Mouse (Mus musculus): ENCODE measurements around the gene Rassf7.

Rassf7 gene

GRCm38 (mm10) chr7:141196619-141197282, 18.9 kb upstream of the Rassf7 start:
- no peak for DNase-seq (ENCODE audit: low spot score in 2 of 2)

- DNase-seq (ENCODE audit: low spot score in 2 of 2): no peak
Observed at GRCm38 (mm10) chr7:141198121-141198520, 17.5 kb upstream of the Rassf7 start.

- no peak for DNase-seq (ENCODE audit: low spot score in 2 of 2)
Observed at GRCm38 (mm10) chr7:141204546-141204945, 11.1 kb upstream of the Rassf7 start.

GRCm38 (mm10) chr7:141205504-141205903, 10.2 kb upstream of the Rassf7 start:
- DNase-seq (ENCODE audit: low spot score in 2 of 2): no peak

GRCm38 (mm10) chr7:141206182-141206937, 9.3 kb upstream of the Rassf7 start:
- DNase-seq (ENCODE audit: low spot score in 2 of 2): no peak

- DNase-seq (ENCODE audit: low spot score in 2 of 2): no peak
Observed at GRCm38 (mm10) chr7:141209526-141209925, 6.1 kb upstream of the Rassf7 start.

- no peak for DNase-seq (ENCODE audit: low spot score in 2 of 2)
Observed at GRCm38 (mm10) chr7:141210137-141210536, 5.5 kb upstream of the Rassf7 start.

GRCm38 (mm10) chr7:141210606-141211131, 5.0 kb upstream of the Rassf7 start:
- no peak for DNase-seq (ENCODE audit: low spot score in 2 of 2)

GRCm38 (mm10) chr7:141213133-141213532, 2.5 kb upstream of the Rassf7 start:
- no peak for DNase-seq (ENCODE audit: low spot score in 2 of 2)

- DNase-seq (ENCODE audit: low spot score in 2 of 2): no peak
Observed at GRCm38 (mm10) chr7:141213605-141214235, 1.9 kb upstream of the Rassf7 start, which contains the start of gene Lmntd2. Gene Lmntd2, minus strand, starts transcription at chr7:141214080.

GRCm38 (mm10) chr7:141214310-141214709, 1.4 kb upstream of the Rassf7 start:
- no peak for DNase-seq (ENCODE audit: low spot score in 2 of 2)

- peak in 1 of 2 experiments; percentile 36 for DNase-seq (ENCODE audit: low spot score in 2 of 2)
Observed at GRCm38 (mm10) chr7:141215880-141216733, 447 bp downstream of the Rassf7 start.

- DNase-seq (ENCODE audit: low spot score in 2 of 2): peak in 1 of 2 experiments; percentile 30
Observed at GRCm38 (mm10) chr7:141216894-141217293, 1.2 kb downstream of the Rassf7 start.

- no peak for DNase-seq (ENCODE audit: low spot score in 2 of 2)
Observed at GRCm38 (mm10) chr7:141217343-141218013, 1.8 kb downstream of the Rassf7 start.

- DNase-seq (ENCODE audit: low spot score in 2 of 2): no peak
Observed at GRCm38 (mm10) chr7:141218141-141218540, 2.5 kb downstream of the Rassf7 start.

- no peak for DNase-seq (ENCODE audit: low spot score in 2 of 2)
Observed at GRCm38 (mm10) chr7:141218557-141219133, 3.0 kb downstream of the Rassf7 start.

- peak in 1 of 2 experiments; percentile 27 for DNase-seq (ENCODE audit: low spot score in 2 of 2)
Observed at GRCm38 (mm10) chr7:141219558-141220099, 4.0 kb downstream of the Rassf7 start.

GRCm38 (mm10) chr7:141220377-141220776, 4.7 kb downstream of the Rassf7 start:
- no peak for DNase-seq (ENCODE audit: low spot score in 2 of 2)

- peak; percentile 95 to 96 for DNase-seq (ENCODE audit: low spot score in 2 of 2)
Observed at GRCm38 (mm10) chr7:141221249-141222125, 5.8 kb downstream of the Rassf7 start.
